Mouse (Mus musculus) heart, postnatal 0 days (tissue): ENCODE measurements around the gene Atp8b2. TPM values are rescaled to one million over a fixed set of nuclear protein-coding genes. Genes with fewer than 3 reads are reported as not detected.

Source experiments
- ATAC-seq: fragments of 200-750 bp; cut with Nextera tagmentation; 2 replicates; pipeline ENCODE4 v1.8.0; 2017; ENCODE audit warnings: low read depth, moderate number of reproducible peaks, moderate library complexity; ENCODE audit not compliant: insufficient read depth
- DNase-seq: peaks from one replicate; pipeline ENCODE4 v3.0.0-alpha.2; 2016; ENCODE audit warnings: low spot score
- H3K27ac ChIP-seq: fragments of 300-500 bp; sonication (generic); 2 replicates; pipeline ENCODE4 v1.5.1; 2014; ENCODE audit warnings: low read depth, mild to moderate bottlenecking
- H3K27me3 ChIP-seq: fragments of 300-500 bp; sonication (generic); 2 replicates; pipeline ENCODE4 v1.6.1; 2014; ENCODE audit warnings: low read length, mixed read lengths; ENCODE audit not compliant: control insufficient read depth, insufficient read depth
- H3K36me3 ChIP-seq: fragments of 300-500 bp; sonication (generic); replicated peaks from 2 replicates; pipeline ENCODE4 v1.6.1; 2014; ENCODE audit warnings: low read length, mixed read lengths; ENCODE audit not compliant: control insufficient read depth, insufficient read depth
- H3K4me1 ChIP-seq: fragments of 300-500 bp; sonication (generic); 2 replicates; pipeline ENCODE4 v1.6.1; 2014; ENCODE audit warnings: antibody characterized with exemption; ENCODE audit not compliant: control insufficient read depth, insufficient read depth
- H3K4me2 ChIP-seq: fragments of 300-500 bp; sonication (generic); 2 replicates; pipeline ENCODE4 v1.6.1; 2014; ENCODE audit warnings: low read depth, mild to moderate bottlenecking, low read length, moderate library complexity
- H3K4me3 ChIP-seq: fragments of 300-500 bp; sonication (generic); 2 replicates; pipeline ENCODE4 v1.5.1; 2014; ENCODE audit warnings: low read depth, low read length
- H3K9ac ChIP-seq: fragments of 300-500 bp; sonication (generic); replicated peaks from 2 replicates; pipeline ENCODE4 v1.6.1; 2014; ENCODE audit warnings: low read depth, low read length, mixed read lengths
- H3K9me3 ChIP-seq: fragments of 300-500 bp; sonication (generic); replicated peaks from 2 replicates; pipeline ENCODE4 v1.6.1; 2016; ENCODE audit warnings: low read length; ENCODE audit not compliant: control insufficient read depth
- CTCF ChIP-seq: IDR thresholded peaks from 2 replicates; pipeline ENCODE4 v1.5.1; 2016; ENCODE audit warnings: antibody characterized with exemption, control low read depth, low read depth
- EP300 ChIP-seq: IDR thresholded peaks from 2 replicates; pipeline ENCODE4 v1.6.1; 2016; ENCODE audit warnings: antibody characterized with exemption, low read depth
- WGBS: fragments of 180-500 bp; shearing (Covaris S2); extraction: QIAGEN DNeasy Blood & Tissue Kit; methylation state at CpG from one replicate; pipeline ENCODE4 v1.1.7; 2014; 5-methylcytosine and 5-hydroxymethylcytosine counted together
- polyA plus RNA-seq: library from polyadenylated mRNA; unstranded; fragments of >200 nt; fragmentation: Nextera tagmentation; extraction: Ambion mirVana; gene quantifications from 2 replicates; pipeline ENCODE4 v1.2.1, GENCODE M21; 2015
- total RNA-seq: library from RNA; depleted of rRNA; stranded (reverse); fragments of >200 nt; gene quantifications from 2 replicates; pipeline ENCODE4 v1.2.3, GENCODE M21; 2014; ENCODE audit warnings: low replicate concordance

Gene Atp8b2
- total and polyA plus RNA-seq, 2 experiments from 2014 or later: 5.2 to 52.4 TPM

DNA sequence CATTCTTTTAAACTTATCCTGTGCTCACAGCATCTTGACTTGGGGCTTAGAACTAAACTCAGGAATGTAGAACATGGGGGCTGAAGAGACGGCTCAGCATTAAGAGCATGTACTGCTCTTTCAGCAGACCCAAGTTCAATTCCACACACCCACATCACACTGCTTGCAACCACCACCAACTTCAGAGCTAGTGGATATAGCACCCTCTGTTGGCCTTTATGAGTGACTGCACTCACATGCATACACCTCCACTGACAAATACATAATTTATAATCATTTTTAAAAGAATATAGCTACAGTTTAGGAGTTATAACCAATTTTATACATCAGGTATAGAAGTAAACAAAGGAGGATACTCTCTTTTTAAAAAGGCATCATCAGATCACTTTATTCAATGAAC, 36.9 kb downstream of the Atp8b2 start:
- H3K9ac ChIP-seq: no peak overlapping the region
- DNase-seq: no peak
- no peak for ATAC-seq
- no peak overlapping the region for H3K27ac ChIP-seq
- 90% methylated on average over 1 of the region's 1 CpGs for WGBS
- no peak overlapping the region for H3K4me3 ChIP-seq
- H3K27me3 ChIP-seq: no peaks in the 10 kb centered on the region
- no peak for TF ChIP-seq CTCF
- TF ChIP-seq EP300: no peak
- H3K4me2 ChIP-seq: no peak overlapping the region
- H3K36me3 ChIP-seq: no peaks in the 10 kb centered on the region
- H3K4me1 ChIP-seq: no peaks in the 10 kb centered on the region
- H3K9me3 ChIP-seq: no peaks in the 10 kb centered on the region

- ATAC-seq: no peak
- WGBS: 65% methylated on average over 6 of the region's 6 CpGs
Measured at GRCm38 (mm10) chr3:89920711-89921110, 42.6 kb downstream of the Atp8b2 start.

DNA sequence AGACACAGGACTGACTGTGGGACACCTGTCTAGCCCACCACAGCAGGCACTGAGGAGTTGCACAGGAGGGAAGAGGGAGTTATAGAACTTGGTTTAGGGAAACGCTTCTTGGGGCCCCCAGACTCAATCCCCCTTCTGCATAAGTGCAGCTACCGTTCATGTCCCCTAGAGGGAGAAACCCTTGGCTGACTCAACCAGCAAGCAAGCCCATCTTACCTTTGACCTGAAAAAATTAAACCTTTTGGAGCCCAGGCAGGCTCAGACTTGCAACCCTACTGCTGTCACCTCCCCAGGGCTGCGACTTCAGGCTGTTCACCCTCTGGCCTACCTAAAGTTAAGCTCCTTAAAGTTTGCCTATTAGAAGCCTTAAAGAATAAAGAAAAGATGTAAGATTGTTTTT, 45.9 kb downstream of the Atp8b2 start:
- Histone ChIP-seq H3K4me3 (no peak overlapping the region), H3K27ac (no peak overlapping the region), H3K9ac (no peak overlapping the region), H3K4me2 (no peak overlapping the region), H3K27me3 (peaks cover 5% of the 10 kb centered on the region), H3K36me3 (no peaks in the 10 kb centered on the region), H3K4me1 (peaks cover 4% of the 10 kb centered on the region; the same call in 1 of the 2 replicates), H3K9me3 (no peaks in the 10 kb centered on the region)
- ATAC-seq (no peak), DNase-seq (no peak)
- TF ChIP-seq EP300 (no peak), CTCF (no peak)
- 52% methylated on average over 3 of the region's 3 CpGs for WGBS

More at GRCm38 (mm10) chr3:89920711-89921110, 42.6 kb downstream of the Atp8b2 start:
- Histone ChIP-seq H3K4me2 (no peak overlapping the region), H3K4me1 (no peaks in the 10 kb centered on the region), H3K4me3 (no peak overlapping the region), H3K27ac (no peak overlapping the region), H3K9ac (no peak overlapping the region), H3K27me3 (no peaks in the 10 kb centered on the region), H3K9me3 (no peaks in the 10 kb centered on the region), H3K36me3 (no peaks in the 10 kb centered on the region)
- DNase-seq: no peak
- TF ChIP-seq CTCF (no peak), EP300 (no peak)

- Histone ChIP-seq H3K27ac (no peak overlapping the region), H3K9ac (no peak overlapping the region), H3K4me3 (no peak overlapping the region), H3K27me3 (peaks cover 10% of the 10 kb centered on the region), H3K9me3 (no peaks in the 10 kb centered on the region), H3K36me3 (no peaks in the 10 kb centered on the region), H3K4me1 (peaks cover 4% of the 10 kb centered on the region; the same call in 1 of the 2 replicates), H3K4me2 (no peak overlapping the region)
- no peak for ATAC-seq
- TF ChIP-seq EP300 (no peak), CTCF (no peak)
- DNase-seq: no peak
- 74% methylated on average over 1 of the region's 1 CpGs for WGBS
Measured at GRCm38 (mm10) chr3:89916622-89917021, 46.7 kb downstream of the Atp8b2 start.

DNA sequence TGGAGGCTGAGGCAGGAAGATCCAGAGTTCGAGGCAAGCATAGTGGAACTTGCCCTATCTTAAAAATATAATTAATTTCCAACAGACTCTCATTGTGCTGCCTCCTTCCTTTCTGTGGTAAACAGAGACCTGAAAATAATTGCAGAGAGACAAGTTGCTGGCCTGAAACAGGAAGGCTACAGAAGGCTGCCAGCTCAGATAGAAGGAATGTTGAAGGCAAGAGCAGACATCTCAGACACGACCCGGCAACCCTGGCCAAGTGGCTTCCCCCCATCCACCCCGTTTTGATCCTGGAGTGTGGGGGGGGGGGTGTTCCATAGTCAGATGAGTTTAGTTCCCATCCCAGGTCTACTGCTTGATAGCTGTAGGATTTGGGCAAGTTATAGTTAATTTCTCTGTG, 48.6 kb downstream of the Atp8b2 start:
- peaks cover 4% of the 10 kb centered on the region; the same call in 1 of the 2 replicates for H3K4me1 ChIP-seq
- H3K4me3 ChIP-seq: no peak overlapping the region
- H3K4me2 ChIP-seq: no peak overlapping the region
- peaks cover 10% of the 10 kb centered on the region for H3K27me3 ChIP-seq
- no peak for DNase-seq
- no peak overlapping the region for H3K9ac ChIP-seq
- no peak for TF ChIP-seq CTCF
- TF ChIP-seq EP300: no peak
- 63% methylated on average over 4 of the region's 4 CpGs for WGBS
- no peaks in the 10 kb centered on the region for H3K36me3 ChIP-seq
- no peak for ATAC-seq
- no peaks in the 10 kb centered on the region for H3K9me3 ChIP-seq
- no peak overlapping the region for H3K27ac ChIP-seq
